Mouse (Mus musculus): ENCODE data around the gene Gm9837.

GRCm38 (mm10) chr11:53456474-53457371, 13.6 kb downstream of the Gm9837 start, which contains the start of the genes Gm10447 and Shroom1:
- TF ChIP-seq TAL1 (IDR thresholded peaks at IDR 0.05; ENCODE audit: low read length) (no peak), GATA1 (IDR thresholded peaks at IDR 0.05; ENCODE audit: low read length) (no peak)

Measured in erythroblast, embryonic 14.5 days (primary cell).